Mouse (Mus musculus): ENCODE data around the gene Tm6sf2. TPM values are rescaled to one million over a fixed set of nuclear protein-coding genes. Genes with fewer than 3 reads are reported as not detected.

Tm6sf2 gene
- polyA plus RNA-seq, 1 experiment from 2014 or later, result 1.6 TPM

DNA sequence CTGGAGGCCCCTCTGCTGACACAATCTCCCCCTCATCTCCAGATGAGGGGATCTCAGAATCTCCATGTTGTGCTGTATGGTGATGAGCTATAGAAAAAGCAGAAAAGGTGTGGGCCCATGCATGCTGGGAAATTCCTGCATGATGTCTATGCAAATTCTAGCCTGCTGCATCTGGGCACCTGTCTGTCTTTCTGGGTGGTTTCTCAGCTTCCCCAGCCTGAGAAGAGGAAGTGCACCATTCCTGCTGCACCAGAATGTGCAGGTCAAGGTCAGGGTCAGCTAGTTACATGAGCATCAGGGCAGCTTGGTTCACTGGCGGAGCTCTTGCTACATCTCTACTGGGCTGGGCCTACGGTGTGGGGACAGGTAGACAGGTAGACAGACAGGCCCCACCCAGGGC, 37.7 kb downstream of the Tm6sf2 start:
- 88% methylated on average over 2 of the region's 2 CpGs for WGBS

GRCm38 (mm10) chr8:70111192-70111795, 38.6 kb downstream of the Tm6sf2 start:
- Histone ChIP-seq H3K27me3 (ENCODE audit: control insufficient read depth, insufficient read depth, low read length) (peaks cover 51% of the 10 kb centered on the region), H3K9me3 (ENCODE audit: control insufficient read depth, low read length) (no peaks in the 10 kb centered on the region), H3K4me3 (ENCODE audit: low read depth, low read length) (no peak overlapping the region), H3K4me2 (no peak overlapping the region), H3K27ac (ENCODE audit: low read depth, low read length) (no peak overlapping the region), H3K9ac (ENCODE audit: low read length) (no peak overlapping the region), H3K4me1 (ENCODE audit: control insufficient read depth, insufficient read depth, low read length) (peaks cover 6% of the 10 kb centered on the region), H3K36me3 (ENCODE audit: control insufficient read depth, insufficient read depth, low read length) (peaks cover 9% of the 10 kb centered on the region; the same call in 1 of the 2 replicates)
- peak; percentile 85 for DNase-seq (ENCODE audit: low spot score, missing footprints)
- no peak for ATAC-seq (ENCODE audit: low FRiP score)
- WGBS, result 49% methylated on average over 23 of the region's 23 CpGs

More for the DNA sequence above, 37.7 kb downstream of the Tm6sf2 start:
- Histone ChIP-seq H3K27ac (ENCODE audit: low read depth, low read length) (no peak overlapping the region), H3K4me3 (ENCODE audit: low read depth, low read length) (no peak overlapping the region), H3K36me3 (ENCODE audit: control insufficient read depth, insufficient read depth, low read length) (peaks cover 9% of the 10 kb centered on the region; the same call in 1 of the 2 replicates), H3K4me2 (no peak overlapping the region), H3K9ac (ENCODE audit: low read length) (no peak overlapping the region), H3K9me3 (ENCODE audit: control insufficient read depth, low read length) (no peaks in the 10 kb centered on the region), H3K4me1 (ENCODE audit: control insufficient read depth, insufficient read depth, low read length) (peaks cover 6% of the 10 kb centered on the region), H3K27me3 (ENCODE audit: control insufficient read depth, insufficient read depth, low read length) (peaks cover 47% of the 10 kb centered on the region)
- DNase-seq (ENCODE audit: low spot score, missing footprints), result no peak
- no peak for ATAC-seq (ENCODE audit: low FRiP score)

DNA sequence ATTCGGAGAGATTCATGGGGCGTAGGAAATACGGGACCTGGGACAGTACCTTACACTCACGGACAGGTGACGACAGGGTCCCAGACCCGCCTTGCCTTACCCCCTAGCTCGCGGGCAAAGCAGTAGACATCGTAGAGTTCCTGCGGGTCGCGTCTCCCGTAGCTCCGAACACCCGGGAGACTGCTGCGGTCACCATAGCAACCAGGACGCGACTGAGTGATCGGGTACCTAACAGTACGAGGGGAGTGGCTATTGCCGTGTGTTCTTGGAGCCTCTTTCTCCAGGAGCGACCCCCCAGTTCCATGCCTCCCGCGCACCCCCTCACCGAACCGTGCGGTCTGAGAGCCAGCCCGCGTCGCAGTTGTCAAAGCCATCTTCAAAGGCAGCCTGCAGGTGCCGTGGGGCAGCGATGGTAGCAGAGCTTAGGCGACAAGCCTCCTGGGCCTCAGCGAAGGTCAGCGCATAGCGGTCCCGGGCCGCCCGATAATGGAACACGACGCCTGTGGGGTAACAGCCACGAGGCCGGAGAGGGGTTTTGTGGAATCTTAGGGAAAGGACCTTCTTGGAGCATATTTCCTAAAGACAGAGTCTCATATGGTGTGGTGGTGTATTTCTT, 39.8 kb downstream of the Tm6sf2 start:
- H3K4me3 ChIP-seq (ENCODE audit: low read depth, low read length), result no peak overlapping the region
- H3K36me3 ChIP-seq (ENCODE audit: control insufficient read depth, insufficient read depth, low read length), result peaks cover 9% of the 10 kb centered on the region; the same call in 1 of the 2 replicates
- DNase-seq (ENCODE audit: low spot score, missing footprints) (peak; percentile 91), ATAC-seq (ENCODE audit: low FRiP score) (peak; percentile 42; the same call in 1 of the 2 replicates)
- H3K27ac ChIP-seq (ENCODE audit: low read depth, low read length), result no peak overlapping the region
- H3K9me3 ChIP-seq (ENCODE audit: control insufficient read depth, low read length), result no peaks in the 10 kb centered on the region
- 7% methylated on average over 42 of the region's 43 CpGs for WGBS
- H3K4me2 ChIP-seq, result no peak overlapping the region
- peaks cover 6% of the 10 kb centered on the region for H3K4me1 ChIP-seq (ENCODE audit: control insufficient read depth, insufficient read depth, low read length)
- no peak overlapping the region for H3K9ac ChIP-seq (ENCODE audit: low read length)
- H3K27me3 ChIP-seq (ENCODE audit: control insufficient read depth, insufficient read depth, low read length), result peaks cover 54% of the 10 kb centered on the region

DNA sequence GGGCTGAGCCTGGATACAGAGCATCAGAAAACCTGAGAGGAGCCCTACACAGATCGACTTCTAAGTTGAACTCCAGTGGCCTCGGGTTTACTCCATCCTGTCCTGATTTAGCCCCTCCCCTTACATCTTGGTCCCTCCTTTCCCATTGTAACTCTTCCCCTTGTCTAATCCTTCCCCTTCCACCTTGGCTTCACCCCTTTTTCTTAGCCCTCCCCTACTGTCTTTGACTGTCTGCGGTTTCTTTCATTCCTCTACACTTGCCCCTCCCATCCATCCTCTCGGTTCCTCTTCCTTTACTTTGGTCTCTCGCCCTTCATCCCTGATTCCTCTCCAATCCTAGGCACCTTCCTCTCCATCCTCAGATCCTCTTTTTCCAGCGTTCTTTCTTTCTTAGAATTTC, 41.8 kb downstream of the Tm6sf2 start:
- WGBS, result 16% methylated on average over 6 of the region's 6 CpGs
- Histone ChIP-seq H3K9me3 (ENCODE audit: control insufficient read depth, low read length) (no peaks in the 10 kb centered on the region), H3K27me3 (ENCODE audit: control insufficient read depth, insufficient read depth, low read length) (peaks cover 54% of the 10 kb centered on the region), H3K36me3 (ENCODE audit: control insufficient read depth, insufficient read depth, low read length) (peaks cover 9% of the 10 kb centered on the region; the same call in 1 of the 2 replicates), H3K4me3 (ENCODE audit: low read depth, low read length) (no peak overlapping the region), H3K4me2 (no peak overlapping the region), H3K27ac (ENCODE audit: low read depth, low read length) (no peak overlapping the region), H3K4me1 (ENCODE audit: control insufficient read depth, insufficient read depth, low read length) (peaks cover 17% of the 10 kb centered on the region), H3K9ac (ENCODE audit: low read length) (no peak overlapping the region)
- ATAC-seq (ENCODE audit: low FRiP score) (no peak), DNase-seq (ENCODE audit: low spot score, missing footprints) (peak; percentile 60)

- Histone ChIP-seq H3K4me1 (ENCODE audit: control insufficient read depth, insufficient read depth, low read length) (peaks cover 17% of the 10 kb centered on the region), H3K27ac (ENCODE audit: low read depth, low read length) (no peak overlapping the region), H3K4me2 (no peak overlapping the region), H3K36me3 (ENCODE audit: control insufficient read depth, insufficient read depth, low read length) (peaks cover 7% of the 10 kb centered on the region; the same call in 1 of the 2 replicates), H3K9ac (ENCODE audit: low read length) (no peak overlapping the region), H3K4me3 (ENCODE audit: low read depth, low read length) (no peak overlapping the region), H3K9me3 (ENCODE audit: control insufficient read depth, low read length) (no peaks in the 10 kb centered on the region), H3K27me3 (ENCODE audit: control insufficient read depth, insufficient read depth, low read length) (peaks cover 54% of the 10 kb centered on the region)
- DNase-seq (ENCODE audit: low spot score, missing footprints) (peak; percentile 35), ATAC-seq (ENCODE audit: low FRiP score) (no peak)
- 67% methylated on average over 13 of the region's 13 CpGs for WGBS
These were observed 42.2 kb downstream of the Tm6sf2 start for GRCm38 (mm10) chr8:70114892-70115291.

DNA sequence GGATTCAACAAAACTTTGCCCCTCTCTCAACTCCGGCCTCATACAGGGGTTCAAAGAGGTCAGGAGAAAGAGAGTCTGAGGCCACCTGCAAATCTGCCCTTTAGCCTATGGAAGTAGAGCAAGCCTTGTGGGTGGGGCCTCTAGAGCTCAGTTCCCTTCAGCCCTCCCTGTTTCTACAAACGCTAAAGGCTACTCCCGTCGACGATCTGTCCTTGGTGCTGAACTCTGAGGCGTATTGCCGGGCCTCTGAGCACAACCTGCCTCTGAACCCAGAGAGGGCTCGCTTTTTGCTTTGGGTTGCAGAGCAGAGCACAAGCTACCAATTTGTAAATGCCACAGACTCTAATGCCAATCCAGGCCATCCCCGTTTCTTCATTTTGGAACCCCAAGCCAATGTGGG, 44.9 kb downstream of the Tm6sf2 start:
- H3K9ac ChIP-seq (ENCODE audit: low read length), result no peak overlapping the region; the same call in 1 of the 2 replicates
- WGBS, result 7% methylated on average over 9 of the region's 9 CpGs
- ATAC-seq (ENCODE audit: low FRiP score) (no peak), DNase-seq (ENCODE audit: low spot score, missing footprints) (no peak)
- H3K27me3 ChIP-seq (ENCODE audit: control insufficient read depth, insufficient read depth, low read length), result peaks cover 33% of the 10 kb centered on the region
- peaks cover 13% of the 10 kb centered on the region for H3K4me1 ChIP-seq (ENCODE audit: control insufficient read depth, insufficient read depth, low read length)
- H3K27ac ChIP-seq (ENCODE audit: low read depth, low read length), result no peak overlapping the region
- H3K36me3 ChIP-seq (ENCODE audit: control insufficient read depth, insufficient read depth, low read length), result no peaks in the 10 kb centered on the region
- H3K9me3 ChIP-seq (ENCODE audit: control insufficient read depth, low read length), result no peaks in the 10 kb centered on the region
- peak overlapping the region; percentile 8; the same call in 1 of the 2 replicates for H3K4me2 ChIP-seq
- H3K4me3 ChIP-seq (ENCODE audit: low read depth, low read length), result no peak overlapping the region

DNA sequence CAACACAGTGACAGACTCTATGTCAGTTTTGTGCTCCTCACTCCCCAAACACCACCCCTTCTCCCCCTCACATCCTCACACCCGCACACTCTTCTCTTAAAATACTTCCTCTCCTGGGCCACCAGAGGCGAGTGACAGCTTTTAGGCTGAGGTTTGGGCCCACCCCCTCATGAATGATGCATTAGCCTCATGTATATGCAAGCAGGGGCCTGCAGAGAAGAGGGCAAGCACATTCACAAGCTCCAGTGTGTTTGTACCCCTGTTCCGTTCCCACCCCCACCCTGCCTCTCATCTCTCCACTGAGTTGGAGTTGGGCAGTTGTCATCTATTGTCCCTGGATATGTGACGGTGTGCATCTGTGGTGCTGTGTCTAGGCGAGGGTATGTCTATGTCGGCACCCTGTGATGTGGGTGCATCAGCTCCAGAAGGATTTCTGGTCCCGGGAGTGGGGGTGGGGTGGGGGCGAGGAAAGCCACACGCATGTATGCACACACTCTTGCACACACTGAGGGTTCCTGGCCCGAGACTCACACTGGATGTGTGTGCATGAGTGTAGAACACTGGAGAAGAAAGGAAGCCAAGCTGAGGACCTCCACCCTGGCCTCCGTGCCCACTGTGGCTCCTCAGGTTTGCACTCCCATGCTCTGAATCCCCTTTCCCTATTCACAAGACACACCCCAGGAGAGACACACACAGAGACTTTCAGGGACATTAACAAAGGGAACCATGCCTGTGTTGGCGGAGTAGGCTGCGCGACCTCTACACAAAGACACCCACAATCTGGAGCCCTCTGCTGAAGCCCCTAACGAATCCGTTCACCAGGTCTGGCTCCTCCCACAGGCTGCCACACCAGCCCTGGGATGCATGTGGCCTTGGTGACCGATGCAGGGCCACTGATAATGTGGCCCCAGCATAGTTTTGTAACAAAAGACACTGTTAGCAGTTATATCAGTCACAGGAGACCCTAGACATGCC, 46.3 kb downstream of the Tm6sf2 start:
- peak overlapping the region; percentile 80 for H3K4me2 ChIP-seq
- peaks cover 19% of the 10 kb centered on the region for H3K27me3 ChIP-seq (ENCODE audit: control insufficient read depth, insufficient read depth, low read length)
- peak overlapping the region; percentile 81 for H3K9ac ChIP-seq (ENCODE audit: low read length)
- DNase-seq (ENCODE audit: low spot score, missing footprints) (peak; percentile 93), ATAC-seq (ENCODE audit: low FRiP score) (peak; percentile 88)
- H3K4me3 ChIP-seq (ENCODE audit: low read depth, low read length), result peak overlapping the region; percentile 53
- no peaks in the 10 kb centered on the region for H3K9me3 ChIP-seq (ENCODE audit: control insufficient read depth, low read length)
- H3K36me3 ChIP-seq (ENCODE audit: control insufficient read depth, insufficient read depth, low read length), result no peaks in the 10 kb centered on the region
- WGBS, result 6% methylated on average over 17 of the region's 17 CpGs
- H3K27ac ChIP-seq (ENCODE audit: low read depth, low read length), result peak overlapping the region; percentile 80
- H3K4me1 ChIP-seq (ENCODE audit: control insufficient read depth, insufficient read depth, low read length), result peaks cover 11% of the 10 kb centered on the region; the same call in 1 of the 2 replicates

- Histone ChIP-seq H3K4me1 (ENCODE audit: control insufficient read depth, insufficient read depth, low read length) (peaks cover 11% of the 10 kb centered on the region; the same call in 1 of the 2 replicates), H3K4me3 (ENCODE audit: low read depth, low read length) (peak within 1 kb of the TSS; percentile 53), H3K27me3 (ENCODE audit: control insufficient read depth, insufficient read depth, low read length) (peaks cover 5% of the 10 kb centered on the region; the same call in 1 of the 2 replicates), H3K27ac (ENCODE audit: low read depth, low read length) (peak within 1 kb of the TSS; percentile 80), H3K9me3 (ENCODE audit: control insufficient read depth, low read length) (no peaks in the 10 kb centered on the region), H3K9ac (ENCODE audit: low read length) (peak within 1 kb of the TSS; percentile 81), H3K4me2 (peak within 1 kb of the TSS; percentile 80), H3K36me3 (ENCODE audit: control insufficient read depth, insufficient read depth, low read length) (no peaks in the 10 kb centered on the region)
- ATAC-seq (ENCODE audit: low FRiP score) (peak; percentile 79), DNase-seq (ENCODE audit: low spot score, missing footprints) (peak; percentile 98)
- 1% methylated on average over 19 of the region's 19 CpGs for WGBS
These were observed 47.9 kb downstream of the Tm6sf2 start, which contains the start of gene Ncan for GRCm38 (mm10) chr8:70120667-70121066. Ncan (minus strand) TSS chr8:70120873.
